In genomic region chr8:128505866-128506265, GRCm38 (mm10) we compare ENCODE assay signal across 16 mouse cellular contexts.
DNase-seq lines count a peak whose midpoint lies in the region; ATAC-seq and TF ChIP-seq lines count a peak whose summit lies in the region.
"Had no signal": no experiment of that assay in that cellular context is flagged by ENCODE, and none has a peak within 500 bp of the region (broad histone marks: within the 10 kb centered on the region; RNA-seq: fewer than 3 reads in every experiment).

No protein-coding gene starts in this region.

- H3K4me3 ChIP-seq in lung, postnatal 0 days (ENCODE audit: low read depth, low read length), result no peak overlapping the region
- no peak overlapping the region for H3K4me3 ChIP-seq in MEL (ENCODE audit: control insufficient read depth in 1 of 2, insufficient read depth in 1 of 2, low read depth in 2 of 2, low read length in 2 of 2)
- H3K4me3 ChIP-seq in midbrain, embryonic 15.5 days, result no peak overlapping the region
- H3K4me3 ChIP-seq: heart, adult 2 months; hindbrain, embryonic 15.5 days; limb, embryonic 13.5 days had no signal

- H3K9me3 ChIP-seq in lung, postnatal 0 days (ENCODE audit: low read length), result no peaks in the 10 kb centered on the region
- no peaks in the 10 kb centered on the region for H3K9me3 ChIP-seq in MEL (replicated peaks; ENCODE audit: insufficient read depth, low read length)
- H3K9me3 ChIP-seq in midbrain, embryonic 15.5 days, result no peaks in the 10 kb centered on the region
- H3K9me3 ChIP-seq: hindbrain, embryonic 15.5 days; limb, embryonic 13.5 days had no signal

- H3K4me1 ChIP-seq in lung, postnatal 0 days (ENCODE audit: insufficient read depth, low read depth, low read length), result no peaks in the 10 kb centered on the region
- H3K4me1 ChIP-seq in MEL (ENCODE audit: control insufficient read depth in 1 of 2, insufficient read depth in 2 of 2, low read length in 2 of 2), result no peaks in the 10 kb centered on the region
- no peaks in the 10 kb centered on the region for H3K4me1 ChIP-seq in midbrain, embryonic 15.5 days
- H3K4me1 ChIP-seq: hindbrain, embryonic 15.5 days; limb, embryonic 13.5 days had no signal

- no peak for TF ChIP-seq EP300 in lung, postnatal 0 days (IDR thresholded peaks at IDR 0.05)
- TF ChIP-seq EP300 in MEL (IDR thresholded peaks at IDR 0.05; ENCODE audit: low read depth in 1 of 2, low read length in 2 of 2), result no peak

- H3K27ac ChIP-seq in lung, postnatal 0 days (ENCODE audit: low read length), result no peak overlapping the region
- no peak overlapping the region for H3K27ac ChIP-seq in MEL (ENCODE audit: control insufficient read depth, low read depth, low read length)
- H3K27ac ChIP-seq in midbrain, embryonic 15.5 days, result no peak overlapping the region
- H3K27ac ChIP-seq: heart, adult 2 months; hindbrain, embryonic 15.5 days; limb, embryonic 13.5 days had no signal

- no peak for ATAC-seq in lung, postnatal 0 days
- ATAC-seq in inflammation-experienced regulatory T-cells, adult 6 months, result peak; percentile 73
- ATAC-seq in midbrain, embryonic 15.5 days (replicated peaks), result no peak
- ATAC-seq: forebrain, embryonic 14.5 days had no signal

- no peaks in the 10 kb centered on the region for H3K27me3 ChIP-seq in lung, postnatal 0 days (replicated peaks; ENCODE audit: insufficient read depth, low read length)
- no peaks in the 10 kb centered on the region for H3K27me3 ChIP-seq in MEL (ENCODE audit: control insufficient read depth in 1 of 2, insufficient read depth in 2 of 2, low read length in 2 of 2)
- no peaks in the 10 kb centered on the region for H3K27me3 ChIP-seq in splenic B cell, adult 2 months (ENCODE audit: control insufficient read depth, insufficient read depth, low read length, poor library complexity, severe bottlenecking)
- H3K27me3 ChIP-seq in midbrain, embryonic 15.5 days (replicated peaks), result no peaks in the 10 kb centered on the region
- H3K27me3 ChIP-seq: hindbrain, embryonic 15.5 days; limb, embryonic 13.5 days had no signal

- TF ChIP-seq CTCF in lung, postnatal 0 days (IDR thresholded peaks at IDR 0.05), result no peak
- no peak for TF ChIP-seq CTCF in MEL (IDR thresholded peaks at IDR 0.05 in 2 of 3, conservative IDR thresholded peaks at IDR 0.05 in 1 of 3; ENCODE audit: control insufficient read depth in 1 of 3, insufficient read depth in 1 of 3, low read depth in 2 of 3, low read length in 3 of 3, poor library complexity in 1 of 3, severe bottlenecking in 1 of 3)

- peak; percentile 50 for DNase-seq in lung, postnatal 0 days (ENCODE audit: low spot score)
- no peak for DNase-seq in lung, postnatal 4 days
- peak; percentile 30 for DNase-seq in MEL (ENCODE audit: low read depth, low spot score)
- DNase-seq in splenic B cell, adult 2 months (ENCODE audit: low read depth, low spot score), result peak; percentile 27
- DNase-seq in adrenal gland, postnatal 36 days, result no peak
- DNase-seq in adrenal gland, adult 8-10 months, result no peak
- DNase-seq: cerebellum, adult 9-11 months; embryo, embryonic 11 days; heart, adult 2 months; heart, postnatal 14 days; kidney, adult 9 months had no signal

- H3K36me3 ChIP-seq in lung, postnatal 0 days (ENCODE audit: insufficient read depth, low read length), result peaks cover 21% of the 10 kb centered on the region; the same call in 1 of the 2 replicates
- no peaks in the 10 kb centered on the region for H3K36me3 ChIP-seq in MEL (ENCODE audit: control insufficient read depth in 1 of 2, insufficient read depth in 2 of 2, low read length in 2 of 2)
- H3K36me3 ChIP-seq in splenic B cell, adult 2 months (ENCODE audit: control insufficient read depth, insufficient read depth, low read length, poor library complexity, severe bottlenecking), result no peaks in the 10 kb centered on the region
- H3K36me3 ChIP-seq in midbrain, embryonic 15.5 days (replicated peaks), result no peaks in the 10 kb centered on the region

- H3K9ac ChIP-seq in lung, postnatal 0 days (replicated peaks; ENCODE audit: low read depth), result no peak overlapping the region
- no peak overlapping the region for H3K9ac ChIP-seq in MEL (ENCODE audit: control insufficient read depth, low read depth, low read length, poor library complexity, severe bottlenecking)
- no peak overlapping the region for H3K9ac ChIP-seq in midbrain, embryonic 15.5 days
- H3K9ac ChIP-seq: hindbrain, embryonic 15.5 days; limb, embryonic 13.5 days had no signal

- TF ChIP-seq RAD21 in MEL (IDR thresholded peaks at IDR 0.05; ENCODE audit: low read depth, low read length), result no peak

- TF ChIP-seq POLR2A in MEL (IDR thresholded peaks at IDR 0.05; ENCODE audit: control insufficient read depth in 1 of 2, insufficient read depth in 1 of 2, low read depth in 1 of 2, low read length in 2 of 2, poor library complexity in 1 of 2), result no peak

- no peak overlapping the region for H3K4me2 ChIP-seq in lung, postnatal 0 days (replicated peaks; ENCODE audit: low read depth, low read length)
- H3K4me2 ChIP-seq in midbrain, embryonic 15.5 days, result no peak overlapping the region
- H3K4me2 ChIP-seq: hindbrain, embryonic 15.5 days; limb, embryonic 13.5 days had no signal

- H3K79me2 ChIP-seq in MEL (ENCODE audit: control insufficient read depth, insufficient read depth, low read length, poor library complexity), result no peaks in the 10 kb centered on the region

TF ChIP-seq in MEL, 35 proteins besides CTCF, POLR2A, EP300 and RAD21:
- no peak for TF ChIP-seq POLR2AphosphoS5 (IDR thresholded peaks at IDR 0.05; ENCODE audit: borderline replicate concordance, low read depth, low read length)
- TF ChIP-seq TAL1 (IDR thresholded peaks at IDR 0.05; ENCODE audit: low read length), result no peak
- TF ChIP-seq ELF1 (IDR thresholded peaks at IDR 0.05; ENCODE audit: low read depth, low read length), result no peak
- no peak for TF ChIP-seq TBP (IDR thresholded peaks at IDR 0.05; ENCODE audit: low read depth, low read length)
- no peak for TF ChIP-seq ZC3H11A (IDR thresholded peaks at IDR 0.05; ENCODE audit: low read depth, low read length)
- no peak for TF ChIP-seq CHD2 (IDR thresholded peaks at IDR 0.05; ENCODE audit: low read length)
- no peak for TF ChIP-seq E2F4 (IDR thresholded peaks at IDR 0.05; ENCODE audit: borderline replicate concordance, low read depth, low read length)
- TF ChIP-seq NRF1 (IDR thresholded peaks at IDR 0.05; ENCODE audit: insufficient read depth, low read depth, low read length, poor library complexity, severe bottlenecking), result no peak
- no peak for TF ChIP-seq UBTF (IDR thresholded peaks at IDR 0.05; ENCODE audit: borderline replicate concordance, insufficient read depth, low read depth, low read length)
- no peak for TF ChIP-seq SIN3A (IDR thresholded peaks at IDR 0.05; ENCODE audit: low read length)

Comparison
In these comparisons a context has a peak if more than half of its experiments do, and no peak if none do; other contexts are left out.
1. DNase-seq: peak in lung, postnatal 0 days (single experiment), MEL (single experiment) and splenic B cell, adult 2 months (single experiment); none in lung, postnatal 4 days (0 of 2), adrenal gland, postnatal 36 days (0 of 2) and adrenal gland, adult 8-10 months (single experiment).